Mouse (Mus musculus): ENCODE measurements around the gene Csnk1e.

DNA sequence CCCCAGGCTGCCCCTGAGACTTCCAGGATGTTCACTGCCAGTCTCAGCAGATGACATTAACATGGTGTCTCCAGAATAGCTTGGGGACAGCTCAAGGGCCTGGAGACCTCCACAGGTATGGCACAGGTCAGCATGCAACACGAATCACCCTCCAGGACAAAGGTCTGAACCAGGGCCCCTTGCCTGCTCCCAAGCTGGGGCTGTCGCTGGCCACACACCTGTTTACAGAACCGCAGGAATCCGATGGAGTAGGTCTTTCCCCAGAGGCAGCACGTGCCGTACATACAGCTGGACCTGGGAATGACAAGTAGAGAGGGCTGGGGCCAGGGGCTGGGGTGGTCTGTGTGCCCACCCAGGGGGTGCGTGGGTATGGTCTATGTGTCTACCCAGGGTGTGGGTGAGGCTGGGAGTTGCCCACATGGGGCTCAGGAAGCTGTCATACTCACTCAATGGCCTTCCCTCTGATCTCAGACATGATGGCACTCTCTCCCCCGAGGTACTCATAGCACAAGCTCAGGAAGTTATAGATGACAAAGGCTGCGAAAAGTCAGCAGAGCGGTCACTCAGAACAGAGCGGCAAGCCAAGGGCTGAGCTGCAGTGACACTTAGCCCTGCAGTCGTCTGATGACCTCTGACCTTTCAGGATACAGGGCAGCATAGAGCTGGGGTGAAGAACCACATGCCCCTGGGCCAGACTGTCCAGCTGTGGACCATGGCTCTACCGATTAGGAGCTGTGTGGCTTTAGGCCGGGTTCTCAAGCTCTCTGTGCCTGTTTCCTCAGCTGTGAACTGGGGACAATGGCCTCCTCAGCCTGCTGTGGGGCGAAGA lies 85.7 kb downstream of the Csnk1e start:
- TF ChIP-seq CTCF (IDR thresholded peaks at IDR 0.05; ENCODE audit: borderline replicate concordance, insufficient read depth, low read length) (no peak), POLR2A (IDR thresholded peaks at IDR 0.05; ENCODE audit: low read depth, low read length) (no peak)

Data from embryonic fibroblast, embryonic 13.5 days (primary cell).